Mouse (Mus musculus): ENCODE results near the gene Arl15.

Arl15 gene

DNA sequence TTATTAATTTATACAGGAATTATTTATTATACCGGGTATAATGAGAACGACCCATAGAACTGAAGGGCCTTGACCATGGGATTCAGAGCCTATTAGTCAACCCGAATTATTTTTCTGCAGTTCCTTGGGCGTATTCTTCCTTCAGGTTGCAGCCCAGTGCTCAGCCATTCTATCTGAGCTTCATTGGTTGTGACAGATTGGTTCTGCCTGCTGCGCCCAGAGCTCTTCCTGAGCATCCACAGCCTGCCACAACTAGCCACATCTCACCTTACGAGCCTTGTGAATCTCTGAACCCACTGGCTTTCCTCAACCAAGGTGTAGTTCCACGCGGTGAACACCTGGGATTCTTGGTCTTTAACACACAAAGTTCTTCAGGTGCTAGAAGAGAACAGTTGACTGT, 350.9 kb downstream of the Arl15 start:
- no peak for DNase-seq (ENCODE audit: low spot score)

DNA sequence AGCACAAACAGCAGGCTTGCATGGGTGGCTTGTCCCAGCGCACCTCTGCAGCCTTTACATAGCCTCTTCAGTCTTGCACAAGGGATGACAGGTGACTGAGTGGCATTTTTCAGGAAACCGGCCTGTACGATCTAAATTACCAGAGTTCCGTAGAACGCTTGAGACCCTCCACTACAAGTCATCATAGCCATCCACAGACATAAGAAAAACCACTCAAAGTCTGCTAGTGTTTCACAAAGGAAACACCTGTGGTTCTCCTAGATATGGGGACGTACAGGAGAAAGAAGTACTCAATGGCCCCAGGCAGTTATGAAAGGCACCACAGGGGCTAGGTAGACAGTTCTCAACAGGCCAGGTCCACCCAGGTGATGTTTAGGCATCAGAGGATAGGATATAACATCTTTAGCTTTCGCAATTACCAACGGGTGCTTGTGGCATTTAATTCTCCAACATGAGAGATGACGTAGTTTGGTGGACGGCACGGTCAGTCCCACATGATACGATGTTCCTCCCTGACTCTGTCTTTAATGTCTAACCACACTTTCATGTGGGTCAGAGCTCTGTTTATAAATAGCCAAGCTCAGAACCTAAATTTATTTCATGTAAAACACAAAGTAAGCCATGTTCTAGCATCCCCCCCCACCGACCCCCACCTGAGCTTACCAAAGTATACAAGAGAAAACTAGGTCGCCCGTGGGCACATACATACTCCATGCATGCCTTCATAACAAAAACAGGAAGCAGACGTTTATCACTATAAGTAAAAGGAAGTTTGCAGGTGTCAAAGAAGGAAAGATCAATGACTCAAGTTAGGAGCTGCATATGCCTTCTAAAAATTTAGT, 356.8 kb downstream of the Arl15 start:
- DNase-seq (ENCODE audit: low spot score), result no peak

DNA sequence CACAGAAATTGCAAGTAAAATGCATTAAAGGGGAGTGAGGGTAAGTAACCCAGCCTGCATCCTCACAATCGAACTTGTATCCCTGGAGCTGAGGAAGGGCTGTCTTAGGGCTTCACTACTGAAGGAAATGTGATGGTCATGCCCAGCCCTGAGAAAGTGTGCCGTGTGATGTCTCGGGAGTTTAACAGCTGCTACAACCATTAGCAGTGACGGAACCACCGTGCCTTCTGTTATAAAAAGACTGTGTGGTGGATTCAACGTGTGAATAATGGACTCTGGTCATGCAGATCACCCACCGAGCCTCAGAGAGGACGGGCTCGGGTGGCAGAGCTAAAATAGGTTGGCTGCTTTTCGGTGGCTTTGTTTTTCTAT, 357.4 kb downstream of the Arl15 start:
- no peak for DNase-seq (ENCODE audit: low spot score)

DNA sequence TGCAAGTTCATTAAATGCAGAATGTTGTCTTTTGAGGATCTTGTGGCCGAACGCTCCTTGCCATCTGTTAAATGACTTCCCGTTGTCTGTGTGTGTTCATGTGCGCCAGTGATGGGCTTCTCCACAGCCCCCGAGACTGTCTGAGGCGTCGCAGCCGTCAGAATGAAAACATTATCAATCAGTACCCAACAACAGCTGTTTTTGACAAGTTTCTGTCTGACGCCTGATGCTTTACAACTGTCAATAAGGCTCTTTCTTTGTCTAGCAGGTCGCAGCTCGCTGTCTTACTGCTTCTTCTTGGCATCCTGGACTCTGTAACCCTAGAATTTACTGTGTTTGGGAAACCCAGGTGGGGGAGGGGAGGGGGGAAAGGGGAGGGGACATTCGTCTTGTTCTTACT, 362.4 kb downstream of the Arl15 start:
- DNase-seq (ENCODE audit: low spot score), result no peak

DNA sequence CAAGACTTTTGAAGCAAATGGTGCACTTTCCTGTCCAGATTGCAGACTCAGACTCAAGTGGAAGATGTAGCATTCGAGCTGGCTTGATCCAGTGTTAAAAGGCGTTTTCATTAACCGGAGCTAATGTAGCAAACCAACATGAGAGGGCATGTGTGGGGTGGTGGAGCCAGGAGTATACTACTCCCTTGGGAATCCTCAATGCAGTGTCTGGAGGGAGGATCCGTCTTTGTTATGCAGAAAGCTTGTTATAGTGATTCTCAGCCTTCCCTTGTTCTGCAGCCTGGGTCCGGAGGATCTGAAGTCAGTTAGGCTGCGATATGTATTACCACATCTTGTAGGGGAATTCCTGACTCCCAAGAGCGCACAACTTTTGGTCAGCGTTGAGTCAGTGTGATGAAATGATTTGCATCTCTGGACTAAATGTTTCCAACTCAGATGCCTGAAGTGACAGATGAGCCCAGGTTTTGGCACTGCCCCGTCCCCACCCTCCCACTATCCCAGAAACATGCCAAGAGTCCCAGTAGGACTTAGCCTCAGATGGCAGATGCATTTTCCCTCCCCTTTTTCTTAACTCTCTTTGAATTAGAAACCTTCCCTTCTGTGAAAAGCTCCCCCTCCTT, 363.9 kb downstream of the Arl15 start:
- DNase-seq (ENCODE audit: low spot score), result no peak

DNA sequence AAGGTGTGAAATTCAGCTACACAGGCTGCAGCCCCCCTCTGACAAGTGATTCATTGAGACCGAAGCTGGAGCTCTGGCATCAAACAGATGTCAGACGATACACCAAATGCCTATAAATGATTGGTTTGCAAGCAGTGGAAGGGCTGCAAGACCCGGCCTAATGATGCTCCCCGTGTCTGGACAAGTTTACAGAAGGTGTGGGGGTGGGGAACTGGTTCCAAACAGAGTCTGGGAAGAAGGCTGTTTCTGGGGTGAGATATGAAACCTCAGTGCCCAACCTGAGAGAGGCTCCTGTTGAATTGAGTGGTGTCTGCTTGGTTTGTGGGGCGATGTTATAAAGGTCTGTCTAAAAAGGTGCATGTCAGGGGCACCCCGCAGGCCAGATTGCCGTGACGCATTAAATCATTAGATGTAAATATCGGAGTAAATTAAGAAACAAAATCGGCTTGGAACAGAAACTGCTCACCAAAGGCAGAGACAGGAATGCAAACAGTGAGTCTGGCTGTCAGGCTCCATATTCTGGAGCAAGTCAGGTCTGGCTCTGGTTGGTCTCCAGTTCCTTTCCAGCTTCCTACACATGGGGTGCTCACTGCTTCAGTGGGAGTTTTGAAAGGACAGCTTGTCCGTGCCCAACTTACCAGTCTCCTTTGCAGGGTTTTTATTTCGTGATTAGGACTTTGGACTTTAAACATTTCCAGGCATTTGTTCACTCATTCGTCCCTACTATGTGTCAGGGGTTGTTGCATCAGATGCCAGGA, 365.5 kb downstream of the Arl15 start:
- DNase-seq (ENCODE audit: low spot score), result no peak

DNA sequence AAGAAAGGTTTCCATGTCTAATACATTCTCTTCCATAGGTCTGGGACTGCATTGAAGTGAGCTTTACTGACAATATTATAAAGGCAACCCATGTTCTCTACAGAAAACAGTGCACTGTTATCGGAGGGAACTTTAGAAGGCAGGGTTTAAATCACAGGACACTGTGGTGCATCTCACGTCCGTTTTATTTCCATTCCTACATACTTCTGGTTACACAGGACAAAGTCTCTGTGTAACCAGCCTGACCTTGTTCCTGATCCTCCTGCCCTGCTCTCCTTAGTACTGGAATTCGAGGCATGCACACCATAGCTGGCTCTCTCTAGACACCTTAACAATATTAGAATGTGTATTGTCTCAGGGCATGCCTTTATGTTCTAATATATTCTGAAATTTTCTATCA, 368.4 kb downstream of the Arl15 start:
- no peak for DNase-seq (ENCODE audit: low spot score)

DNA sequence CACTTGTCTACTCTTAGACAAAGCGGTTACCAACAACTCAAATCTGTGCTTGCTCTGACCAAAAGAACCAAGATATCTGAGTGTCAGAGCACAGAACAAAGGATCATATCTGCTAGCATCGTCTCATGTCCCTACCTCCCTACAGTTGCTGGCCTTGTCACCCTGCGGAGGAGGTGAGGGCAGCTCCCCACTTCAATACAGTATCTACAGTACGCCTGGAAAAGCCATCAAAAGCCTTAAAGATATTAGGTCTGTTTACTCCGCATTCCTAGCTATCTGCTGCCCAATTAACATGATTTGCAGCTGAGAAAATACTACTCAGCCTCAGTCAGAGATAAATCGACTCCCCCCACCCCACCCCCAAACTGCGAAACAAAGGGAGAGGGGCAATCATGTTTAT, 371.3 kb downstream of the Arl15 start:
- DNase-seq (ENCODE audit: low spot score), result no peak

DNA sequence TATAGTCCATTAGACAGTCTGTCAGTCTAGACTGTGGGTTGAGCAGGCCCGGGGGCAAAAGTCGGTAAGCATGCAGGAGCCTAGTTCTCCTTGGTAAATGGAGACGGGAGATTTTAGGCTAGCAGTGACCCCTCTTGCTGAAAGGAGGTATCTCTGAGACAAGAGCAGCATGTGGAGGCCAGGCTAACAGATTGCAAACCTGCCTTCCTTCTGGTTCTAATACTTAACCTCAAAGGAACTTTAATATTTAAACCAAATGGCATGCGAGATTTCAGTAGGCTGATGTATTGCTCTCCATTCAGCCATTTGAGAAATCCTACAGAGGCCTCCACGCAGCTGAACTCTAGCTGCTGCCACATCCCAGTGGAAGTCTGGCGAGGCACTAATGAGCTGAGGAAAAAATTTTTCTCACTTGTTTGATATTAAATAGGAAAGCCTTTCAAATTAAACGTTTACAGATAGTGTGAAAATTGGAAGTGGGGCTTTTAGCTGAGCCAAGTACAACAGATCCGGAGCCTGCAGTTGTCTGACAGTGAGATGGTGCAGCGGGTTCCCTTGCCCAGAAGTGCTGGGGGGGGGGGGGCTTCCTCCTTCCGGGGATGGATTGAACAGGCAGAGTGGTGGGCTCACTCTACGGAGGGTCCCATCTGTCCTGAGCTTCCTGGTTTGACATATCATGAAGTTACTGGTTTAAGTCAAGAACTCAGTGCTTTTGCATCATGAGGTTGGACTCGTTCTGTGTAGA, 372.3 kb downstream of the Arl15 start:
- no peak for DNase-seq (ENCODE audit: low spot score)

DNA sequence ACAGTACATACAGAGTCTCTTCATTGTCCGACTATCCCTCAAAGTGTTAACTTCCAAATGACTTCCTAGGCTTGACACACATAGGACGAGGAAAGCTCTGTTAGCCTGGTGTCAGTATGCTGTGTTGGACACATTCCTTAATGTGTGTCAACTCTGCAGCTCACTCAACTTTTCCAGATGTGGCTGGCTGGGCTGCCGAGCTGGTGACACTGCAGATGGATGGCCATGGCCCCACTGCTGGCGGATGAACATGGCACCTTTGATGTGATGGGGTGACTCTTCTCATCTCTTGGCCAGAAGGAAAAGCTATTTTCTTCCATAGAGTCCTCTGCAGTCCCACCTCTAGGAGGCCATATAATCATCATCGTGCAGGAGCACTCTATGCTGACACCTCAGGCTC, 375.8 kb downstream of the Arl15 start:
- no peak for DNase-seq (ENCODE audit: low spot score)

DNA sequence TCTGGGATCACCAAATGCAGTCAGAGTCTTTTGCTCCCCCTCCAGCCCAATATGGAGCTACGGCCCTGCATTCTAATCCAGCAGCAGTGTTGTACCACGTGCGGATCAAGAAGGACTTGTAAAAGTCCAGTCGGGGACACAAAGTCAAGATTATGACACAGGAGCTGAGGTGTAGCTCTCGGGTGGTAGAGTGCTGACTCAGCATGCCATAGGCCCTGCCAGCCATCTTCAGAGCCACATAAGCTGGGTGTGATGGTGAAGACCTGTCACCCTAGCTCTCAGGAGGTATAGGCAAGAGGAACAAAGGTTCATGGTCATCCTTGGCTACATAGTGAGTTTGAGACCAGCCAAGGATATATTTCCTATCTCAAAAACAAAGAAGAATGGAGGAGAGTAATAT, 377.2 kb downstream of the Arl15 start:
- no peak for DNase-seq (ENCODE audit: low spot score)

DNA sequence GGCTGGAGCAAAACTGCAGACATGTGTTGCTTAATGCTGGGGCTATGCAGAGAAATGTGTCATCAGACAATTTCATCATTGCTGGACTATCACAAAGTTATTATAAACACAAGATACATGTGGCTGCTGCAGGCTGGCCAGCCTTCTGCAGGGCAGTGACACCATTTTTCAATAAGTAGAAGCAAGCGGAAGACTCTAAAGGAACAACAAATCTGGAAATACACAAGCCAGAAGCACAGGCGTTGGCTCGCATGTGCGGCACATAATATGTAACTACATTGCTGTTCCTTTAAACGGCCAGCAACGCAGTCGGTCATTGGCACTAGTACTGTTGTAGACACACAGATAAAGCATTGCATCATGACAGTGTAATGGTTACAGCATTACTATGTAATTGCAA, 393.8 kb downstream of the Arl15 start:
- no peak for DNase-seq (ENCODE audit: low spot score)

DNA sequence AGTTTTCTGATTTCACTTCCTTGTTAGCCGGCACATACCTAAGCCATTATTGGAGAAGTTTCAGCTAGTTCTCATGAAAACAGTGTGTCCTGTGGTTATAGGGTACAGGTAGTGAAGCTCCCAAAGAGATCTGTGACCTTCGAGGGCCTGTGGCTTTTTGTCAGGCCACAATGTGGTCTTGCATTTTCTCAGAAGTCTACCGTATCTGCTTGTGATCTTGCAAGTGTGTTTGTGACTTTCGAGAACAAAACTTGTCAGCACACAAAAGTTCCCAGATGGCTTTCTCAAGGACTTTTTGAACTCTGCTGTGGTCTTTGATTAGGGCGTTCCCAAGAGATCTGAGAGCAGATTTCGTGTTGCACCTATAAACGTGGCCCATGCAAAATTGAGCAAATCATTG, 394.5 kb downstream of the Arl15 start:
- no peak for DNase-seq (ENCODE audit: low spot score)

DNA sequence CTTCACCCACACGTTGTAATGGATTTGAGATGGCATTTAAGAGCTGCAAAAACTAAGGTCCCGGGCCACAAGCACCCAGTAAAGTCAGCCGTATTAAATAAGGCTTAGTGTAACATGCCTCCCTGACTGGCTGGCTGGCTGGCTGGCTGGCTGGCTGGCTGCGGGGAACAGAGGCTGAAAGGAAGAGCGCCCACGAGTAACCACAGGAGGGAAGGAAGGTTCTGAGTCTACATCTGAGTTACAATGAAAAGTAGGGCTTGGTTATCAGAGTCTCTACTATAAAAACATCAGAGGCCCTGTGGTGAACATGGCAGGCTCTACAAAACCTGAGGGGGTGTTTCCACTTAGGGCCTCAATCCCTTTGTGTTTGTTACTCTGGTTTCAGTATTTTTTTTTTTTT, 395.1 kb downstream of the Arl15 start:
- no peak for DNase-seq (ENCODE audit: low spot score)

DNA sequence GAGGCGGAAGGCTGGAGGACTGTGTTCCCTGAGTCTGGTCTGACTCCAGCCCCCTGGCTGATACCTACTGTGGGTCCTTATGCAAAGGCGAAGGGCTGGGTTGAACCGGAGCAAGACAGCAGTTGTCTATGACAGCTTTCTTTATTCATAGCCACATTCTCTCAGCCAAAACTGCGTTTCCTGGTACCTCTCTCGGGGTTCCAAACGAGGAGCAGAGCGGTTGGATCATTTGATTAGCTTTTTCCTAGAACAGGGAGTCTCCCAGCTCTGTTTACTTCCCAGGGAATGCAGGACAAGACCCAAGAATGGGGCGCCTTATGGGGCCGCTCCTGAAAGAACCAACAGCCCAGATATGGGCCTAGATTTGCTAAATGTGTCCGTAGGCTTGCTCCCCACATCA, 396.6 kb downstream of the Arl15 start:
- DNase-seq (ENCODE audit: low spot score), result no peak

DNA sequence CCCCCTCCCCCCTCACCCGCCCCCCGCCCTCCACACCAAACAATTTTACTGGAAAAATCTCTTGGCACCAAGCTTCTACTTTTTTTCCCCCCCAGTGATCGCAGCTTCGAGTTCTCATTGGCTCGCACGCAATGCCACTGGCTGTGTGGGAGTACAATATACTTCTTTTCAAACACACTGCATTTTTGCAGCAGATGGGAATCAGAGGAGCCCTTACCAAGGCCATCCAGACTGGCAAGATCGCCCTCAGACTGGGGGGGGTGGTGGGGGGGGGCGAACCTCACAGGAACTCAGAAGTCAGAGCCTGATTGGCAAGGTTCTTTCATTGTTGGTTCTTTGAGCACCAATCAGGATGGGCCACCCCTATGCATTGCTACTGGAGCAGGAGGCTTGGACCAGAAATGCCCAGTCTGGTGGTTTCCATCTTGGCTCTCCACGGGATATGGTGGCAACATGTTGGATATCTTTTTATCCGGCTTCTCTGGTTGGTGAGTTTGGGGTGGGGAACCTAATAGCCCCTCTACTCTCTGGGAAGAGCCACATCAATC, 404.0 kb downstream of the Arl15 start:
- DNase-seq (ENCODE audit: low spot score), result no peak

DNA sequence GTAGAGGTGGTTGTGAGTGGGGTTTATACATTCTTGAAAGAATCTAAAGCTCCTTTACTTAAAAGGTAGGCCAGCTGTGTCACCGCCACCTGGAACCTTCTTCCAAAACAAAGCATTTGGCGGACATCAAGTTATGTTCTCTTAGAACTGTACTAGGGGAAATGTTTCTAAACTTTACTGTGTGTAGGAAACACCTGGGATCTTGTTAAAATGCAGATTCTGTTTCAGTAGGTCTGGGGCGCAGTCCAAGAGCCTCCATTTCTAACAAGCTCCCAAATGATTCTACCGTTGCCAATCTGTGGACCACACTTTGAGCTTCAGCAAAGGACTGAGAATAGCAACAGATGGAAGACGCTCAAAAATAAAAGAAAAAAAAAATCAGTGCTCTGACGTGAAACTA, 405.4 kb downstream of the Arl15 start:
- no peak for DNase-seq (ENCODE audit: low spot score)

DNA sequence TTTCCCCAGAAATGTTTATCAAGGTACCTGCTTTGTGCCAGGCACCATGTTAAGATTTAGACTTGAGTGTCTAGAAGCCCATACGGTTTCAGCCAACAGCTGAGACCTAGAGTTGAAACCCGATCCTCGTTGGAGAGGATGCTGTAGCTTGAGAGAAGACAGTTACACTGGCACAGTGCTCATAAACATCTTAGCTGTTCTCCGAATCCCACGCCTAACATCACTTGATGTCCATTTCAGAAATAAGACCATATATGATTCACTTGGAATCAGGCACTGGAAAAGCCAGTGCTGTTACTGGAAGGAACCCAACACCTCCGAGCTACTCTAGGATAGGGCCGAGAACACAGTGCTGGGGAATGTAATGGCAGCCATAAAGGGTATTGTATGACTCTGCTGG, 406.2 kb downstream of the Arl15 start:
- no peak for DNase-seq (ENCODE audit: low spot score)

DNA sequence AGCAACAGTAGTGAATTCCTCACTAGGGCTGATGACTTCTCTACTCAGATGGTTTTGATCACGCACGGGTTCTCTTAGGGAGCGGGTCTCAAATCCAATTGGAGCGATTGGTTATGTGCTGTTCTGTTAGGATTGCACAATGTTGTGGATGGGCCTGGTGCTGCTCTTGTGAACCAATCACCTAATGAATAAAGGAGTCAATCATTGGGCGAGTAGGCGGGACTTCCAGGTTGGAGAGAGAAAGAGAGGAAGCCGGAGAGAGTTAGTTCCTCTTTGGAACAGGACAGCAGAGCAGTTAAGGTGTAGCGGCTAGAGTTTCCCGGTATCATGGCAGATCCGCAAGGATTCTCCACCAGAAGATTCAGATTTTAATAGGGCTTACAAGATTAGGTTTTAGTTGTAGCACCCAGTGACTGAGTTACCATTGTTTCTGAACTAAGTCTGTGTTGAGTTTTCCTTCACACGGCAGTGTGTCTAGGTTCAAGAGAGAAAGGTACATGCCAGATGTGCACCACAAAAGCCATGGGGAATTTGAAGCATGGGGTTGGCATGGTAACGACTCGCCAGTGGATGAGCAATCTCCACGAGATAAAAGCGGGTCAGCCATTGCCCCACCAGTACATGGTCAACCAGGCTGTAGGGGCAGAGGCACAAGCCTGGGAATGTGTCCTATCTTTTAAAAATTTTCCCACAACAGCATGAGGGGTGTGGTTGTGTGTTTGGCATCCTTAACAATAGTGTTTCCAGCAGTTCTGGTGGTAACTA, 408.7 kb downstream of the Arl15 start:
- DNase-seq (ENCODE audit: low spot score), result no peak

Measured in ovary, adult 18-20 months (tissue).